Mouse (Mus musculus): Measurements from ENCODE around the gene Trap1. TPM values are rescaled to one million over a fixed set of nuclear protein-coding genes. Genes with fewer than 3 reads are reported as not detected.
A peak's percentile ranks its signal among the peaks of the same experiment; 100 is the strongest.

Gene Trap1
- polyA plus RNA-seq, 1 experiment, result 103 TPM

GRCm38 (mm10) chr16:4035575-4035974, 42.1 kb downstream of the Trap1 start:
- no peak overlapping the region for H3K4me3 ChIP-seq
- H3K4me2 ChIP-seq (ENCODE audit: low read depth), result no peak overlapping the region
- no peaks in the 10 kb centered on the region for H3K27me3 ChIP-seq (ENCODE audit: control insufficient read depth, insufficient read depth, insufficient read length)
- no peak overlapping the region for H3ac ChIP-seq (ENCODE audit: control insufficient read depth, insufficient read length)
- peaks cover 6% of the 10 kb centered on the region for H3K36me3 ChIP-seq (ENCODE audit: control insufficient read depth, insufficient read depth)
- H3K79me2 ChIP-seq (ENCODE audit: control insufficient read depth, insufficient read depth), result no peaks in the 10 kb centered on the region
- TF ChIP-seq POLR2AphosphoS2 (IDR thresholded peaks at IDR 0.05; ENCODE audit: insufficient read length, low read depth), result peak; percentile 20
- TF ChIP-seq CEBPB (IDR thresholded peaks at IDR 0.05; ENCODE audit: insufficient read depth, poor library complexity, severe bottlenecking), result no peak

GRCm38 (mm10) chr16:4034476-4034875, 43.2 kb downstream of the Trap1 start:
- no peak for TF ChIP-seq POLR2A (IDR thresholded peaks at IDR 0.05; ENCODE audit: insufficient read length, low read depth)
- TF ChIP-seq POLR2AphosphoS2 (IDR thresholded peaks at IDR 0.05; ENCODE audit: insufficient read length, low read depth), result no peak
- no peak for TF ChIP-seq USF1 (IDR thresholded peaks at IDR 0.05; ENCODE audit: low read depth)
- TF ChIP-seq SRF (IDR thresholded peaks at IDR 0.05; ENCODE audit: control insufficient read depth, insufficient read length, low read depth), result no peak
- no peak for TF ChIP-seq TCF3 (IDR thresholded peaks at IDR 0.05; ENCODE audit: insufficient read length, low read depth)
- no peak for TF ChIP-seq MYOD1 (IDR thresholded peaks at IDR 0.05; ENCODE audit: control insufficient read depth in 1 of 3, insufficient read length in 2 of 3, low read depth in 2 of 3)
- TF ChIP-seq MAX (IDR thresholded peaks at IDR 0.05; ENCODE audit: low read depth), result no peak
- no peak for TF ChIP-seq MYOG (IDR thresholded peaks at IDR 0.05; ENCODE audit: control insufficient read depth in 1 of 3, insufficient read depth in 1 of 3, insufficient read length in 2 of 3, low read depth in 2 of 3)
- TF ChIP-seq CEBPB (IDR thresholded peaks at IDR 0.05; ENCODE audit: insufficient read depth, poor library complexity, severe bottlenecking), result no peak
- TF ChIP-seq REST (IDR thresholded peaks at IDR 0.05; ENCODE audit: insufficient read depth, insufficient read length), result no peak
- no peak for TF ChIP-seq E2F4 (IDR thresholded peaks at IDR 0.05; ENCODE audit: insufficient read depth)
- no peak for TF ChIP-seq TCF12 (IDR thresholded peaks at IDR 0.05; ENCODE audit: insufficient read depth, poor library complexity, severe bottlenecking)

GRCm38 (mm10) chr16:4033971-4034370, 43.7 kb downstream of the Trap1 start:
- Histone ChIP-seq H3K4me2 (ENCODE audit: low read depth) (no peak overlapping the region), H3ac (ENCODE audit: control insufficient read depth, insufficient read length) (no peak overlapping the region), H3K4me3 (no peak overlapping the region), H3K27me3 (ENCODE audit: control insufficient read depth, insufficient read depth, insufficient read length) (no peaks in the 10 kb centered on the region), H3K79me2 (ENCODE audit: control insufficient read depth, insufficient read depth) (no peaks in the 10 kb centered on the region), H3K36me3 (ENCODE audit: control insufficient read depth, insufficient read depth) (no peaks in the 10 kb centered on the region)
- no peak for TF ChIP-seq E2F4 (IDR thresholded peaks at IDR 0.05; ENCODE audit: insufficient read depth)
- no peak for TF ChIP-seq POLR2AphosphoS2 (IDR thresholded peaks at IDR 0.05; ENCODE audit: insufficient read length, low read depth)
- no peak for TF ChIP-seq REST (IDR thresholded peaks at IDR 0.05; ENCODE audit: insufficient read depth, insufficient read length)
- no peak for TF ChIP-seq MAX (IDR thresholded peaks at IDR 0.05; ENCODE audit: low read depth)
- no peak for TF ChIP-seq SRF (IDR thresholded peaks at IDR 0.05; ENCODE audit: control insufficient read depth, insufficient read length, low read depth)
- TF ChIP-seq MYOD1 (IDR thresholded peaks at IDR 0.05; ENCODE audit: control insufficient read depth in 1 of 3, insufficient read length in 2 of 3, low read depth in 2 of 3), result no peak
- no peak for TF ChIP-seq USF1 (IDR thresholded peaks at IDR 0.05; ENCODE audit: low read depth)
- TF ChIP-seq POLR2A (IDR thresholded peaks at IDR 0.05; ENCODE audit: insufficient read length, low read depth), result no peak
- TF ChIP-seq CEBPB (IDR thresholded peaks at IDR 0.05; ENCODE audit: insufficient read depth, poor library complexity, severe bottlenecking), result no peak
- TF ChIP-seq TCF3 (IDR thresholded peaks at IDR 0.05; ENCODE audit: insufficient read length, low read depth), result no peak
- no peak for TF ChIP-seq TCF12 (IDR thresholded peaks at IDR 0.05; ENCODE audit: insufficient read depth, poor library complexity, severe bottlenecking)
- TF ChIP-seq MYOG (IDR thresholded peaks at IDR 0.05; ENCODE audit: control insufficient read depth in 1 of 3, insufficient read depth in 1 of 3, insufficient read length in 2 of 3, low read depth in 2 of 3), result no peak

More at GRCm38 (mm10) chr16:4034476-4034875, 43.2 kb downstream of the Trap1 start:
- Histone ChIP-seq H3K27me3 (ENCODE audit: control insufficient read depth, insufficient read depth, insufficient read length) (no peaks in the 10 kb centered on the region), H3K4me3 (no peak overlapping the region), H3K79me2 (ENCODE audit: control insufficient read depth, insufficient read depth) (no peaks in the 10 kb centered on the region), H3ac (ENCODE audit: control insufficient read depth, insufficient read length) (no peak overlapping the region), H3K4me2 (ENCODE audit: low read depth) (no peak overlapping the region), H3K36me3 (ENCODE audit: control insufficient read depth, insufficient read depth) (no peaks in the 10 kb centered on the region)

- Histone ChIP-seq H3K4me3 (no peak overlapping the region), H3K4me2 (ENCODE audit: low read depth) (no peak overlapping the region), H3ac (ENCODE audit: control insufficient read depth, insufficient read length) (no peak overlapping the region), H3K36me3 (ENCODE audit: control insufficient read depth, insufficient read depth) (no peaks in the 10 kb centered on the region), H3K27me3 (ENCODE audit: control insufficient read depth, insufficient read depth, insufficient read length) (no peaks in the 10 kb centered on the region), H3K79me2 (ENCODE audit: control insufficient read depth, insufficient read depth) (no peaks in the 10 kb centered on the region)
- TF ChIP-seq SRF (IDR thresholded peaks at IDR 0.05; ENCODE audit: control insufficient read depth, insufficient read length, low read depth) (no peak), TCF12 (IDR thresholded peaks at IDR 0.05; ENCODE audit: insufficient read depth, poor library complexity, severe bottlenecking) (no peak), REST (IDR thresholded peaks at IDR 0.05; ENCODE audit: insufficient read depth, insufficient read length) (no peak), MYOG (IDR thresholded peaks at IDR 0.05; ENCODE audit: control insufficient read depth in 1 of 3, insufficient read depth in 1 of 3, insufficient read length in 2 of 3, low read depth in 2 of 3) (no peak), POLR2AphosphoS2 (IDR thresholded peaks at IDR 0.05; ENCODE audit: insufficient read length, low read depth) (no peak), USF1 (IDR thresholded peaks at IDR 0.05; ENCODE audit: low read depth) (no peak), CEBPB (IDR thresholded peaks at IDR 0.05; ENCODE audit: insufficient read depth, poor library complexity, severe bottlenecking) (peak; percentile 51; the same call in 1 of the 2 replicates), MYOD1 (IDR thresholded peaks at IDR 0.05; ENCODE audit: control insufficient read depth in 1 of 3, insufficient read length in 2 of 3, low read depth in 2 of 3) (peak in 1 of 3 experiments; percentile 25), POLR2A (IDR thresholded peaks at IDR 0.05; ENCODE audit: insufficient read length, low read depth) (no peak), E2F4 (IDR thresholded peaks at IDR 0.05; ENCODE audit: insufficient read depth) (no peak), TCF3 (IDR thresholded peaks at IDR 0.05; ENCODE audit: insufficient read length, low read depth) (no peak)
Observed at GRCm38 (mm10) chr16:4032341-4032748, 45.3 kb downstream of the Trap1 start.
